ENCODE assay signal across 10 mouse cellular contexts in the genomic region with DNA sequence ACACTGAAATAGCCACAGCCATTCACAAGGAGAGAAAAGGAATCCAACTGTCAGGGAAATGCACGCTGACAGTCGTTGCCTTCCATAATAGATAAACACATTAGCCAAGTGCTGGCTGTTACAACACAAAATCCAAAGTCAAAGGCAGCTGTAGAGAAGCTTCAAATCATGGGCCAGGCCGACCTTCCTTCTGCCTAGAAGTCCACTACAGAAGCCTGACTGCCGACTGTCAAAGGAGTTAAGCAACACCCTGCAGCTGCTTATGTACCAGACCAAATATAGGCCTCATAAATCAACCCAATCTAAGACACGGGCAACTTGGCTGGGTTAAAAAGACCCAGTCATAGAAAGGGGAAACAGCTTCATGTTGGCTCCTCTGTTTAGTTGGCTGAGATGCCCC.
DNase-seq lines count a peak whose midpoint lies in the region; ATAC-seq and TF ChIP-seq lines count a peak whose summit lies in the region.
"Had no signal": no experiment of that assay in that cellular context is flagged by ENCODE, and none has a peak within 500 bp of the region (broad histone marks: within the 10 kb centered on the region; RNA-seq: fewer than 3 reads in every experiment).

No protein-coding gene starts in this region.

- H3K27ac ChIP-seq in kidney, adult 2 months (ENCODE audit: insufficient read depth, low read depth, low read length), result no peak overlapping the region

- 0 out of 2 replicates have a peak, but pooled peaks cover under 1% of the 10 kb centered on the region for H3K4me1 ChIP-seq in kidney, adult 2 months (ENCODE audit: control insufficient read depth, insufficient read depth, low read length)

- no peak overlapping the region for H3K4me3 ChIP-seq in kidney, adult 2 months (ENCODE audit: insufficient read depth, low read depth, low read length)
- H3K4me3 ChIP-seq: erythroblast, embryonic 14.5 days; hindbrain, embryonic 13.5 days had no signal

- 32% methylated on average over 5 of the region's 5 CpGs for whole genome bisulfite sequencing in kidney, adult 2 months

- TF ChIP-seq CTCF in kidney, adult 2 months (conservative IDR thresholded peaks at IDR 0.05; ENCODE audit: insufficient read depth, insufficient read length, low read depth, low read length), result no peak

- peak; percentile 85 for ATAC-seq in megakaryocyte progenitor cell, adult 5-6 weeks (replicated peaks; ENCODE audit: poor library complexity)

- no peaks in the 10 kb centered on the region for H3K27me3 ChIP-seq in kidney, adult 2 months (replicated peaks; ENCODE audit: control insufficient read depth, insufficient read depth, low read length)
- H3K27me3 ChIP-seq: hindbrain, embryonic 13.5 days had no signal

- H3K36me3 ChIP-seq in kidney, adult 2 months (ENCODE audit: control insufficient read depth, insufficient read depth, low read length), result no peaks in the 10 kb centered on the region
- H3K36me3 ChIP-seq: hindbrain, embryonic 13.5 days had no signal

- peak; percentile 35 for DNase-seq in kidney, postnatal 10 days
- DNase-seq in kidney, adult 2 months, result no peak
- peak; percentile 19 to 25 for DNase-seq in heart, adult 9 months (ENCODE audit: low spot score in 2 of 2)
- peak; percentile 26 to 33 for DNase-seq in heart, postnatal 14 days
- DNase-seq in left cerebral cortex, adult 8-10 months (ENCODE audit: low spot score in 2 of 2), result no peak
- no peak for DNase-seq in left cerebral cortex, adult 9 months (ENCODE audit: low spot score in 2 of 2)
- DNase-seq: cerebellum, adult 9-10 months had no signal

- intact Hi-C loops in heart, postnatal 14 days (cut with DNase I), result no loop called here

- no peak for TF ChIP-seq POLR2A in kidney, adult 2 months (IDR thresholded peaks at IDR 0.05; ENCODE audit: low read depth, low read length)

Comparison
In these comparisons a context has a peak if more than half of its experiments do, and no peak if none do; other contexts are left out.
1. DNase-seq: peak in kidney, postnatal 10 days (single experiment), heart, adult 9 months (2 of 2) and heart, postnatal 14 days (2 of 2); none in kidney, adult 2 months (single experiment), left cerebral cortex, adult 8-10 months (0 of 2) and left cerebral cortex, adult 9 months (0 of 2).